Comparison of ENCODE assay signal across 11 mouse cellular contexts in the genomic region with DNA sequence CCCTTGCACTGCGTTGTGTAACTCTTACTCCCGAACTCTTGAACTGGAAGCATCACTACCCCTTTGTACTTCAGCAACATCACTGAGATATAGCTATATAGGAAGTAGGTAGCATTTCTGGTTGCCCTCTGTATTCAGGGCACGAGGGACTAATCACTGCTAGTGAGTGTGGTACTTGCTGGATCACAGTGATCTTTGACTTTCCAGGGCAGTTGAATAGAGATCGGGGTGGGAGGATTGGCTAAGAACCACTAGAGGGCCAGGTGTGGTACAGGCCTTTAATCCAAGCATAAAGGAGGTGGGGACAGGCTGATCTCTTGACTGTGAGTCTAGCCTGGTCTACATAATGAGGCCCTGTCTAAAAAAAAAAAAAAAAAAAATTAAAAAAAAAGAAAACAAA. TPM values are rescaled to one million over a fixed set of nuclear protein-coding genes. Genes with fewer than 3 reads are reported as not detected.
A peak's percentile ranks its signal among the peaks of the same experiment; 100 is the strongest.
DNase-seq lines count a peak whose midpoint lies in the region; ATAC-seq and TF ChIP-seq lines count a peak whose summit lies in the region.
"Had no signal": no experiment of that assay in that cellular context is flagged by ENCODE, and none has a peak within 500 bp of the region (broad histone marks: within the 10 kb centered on the region; RNA-seq: fewer than 3 reads in every experiment).

No protein-coding gene starts in this region.

- TF ChIP-seq CTCF in intestine, postnatal 0 days (IDR thresholded peaks at IDR 0.05; ENCODE audit: low read depth): no peak; the same call in 1 of the 2 replicates

- no peaks in the 10 kb centered on the region for H3K9me3 ChIP-seq in intestine, postnatal 0 days (ENCODE audit: control insufficient read depth)
- H3K9me3 ChIP-seq in intestine, embryonic 16.5 days (ENCODE audit: control insufficient read depth, low read length): no peaks in the 10 kb centered on the region
- no peaks in the 10 kb centered on the region for H3K9me3 ChIP-seq in midbrain, embryonic 10.5 days (replicated peaks)
- H3K9me3 ChIP-seq in midbrain, embryonic 16.5 days (replicated peaks; ENCODE audit: control insufficient read depth, low read length, poor library complexity, severe bottlenecking): no peaks in the 10 kb centered on the region
- H3K9me3 ChIP-seq: intestine, embryonic 15.5 days had no signal

- peaks cover 12% of the 10 kb centered on the region for H3K4me1 ChIP-seq in intestine, postnatal 0 days (replicated peaks; ENCODE audit: control insufficient read depth, insufficient read depth, low read length)
- H3K4me1 ChIP-seq in intestine, embryonic 16.5 days (ENCODE audit: control insufficient read depth, insufficient read depth, low read length): peaks cover 39% of the 10 kb centered on the region
- H3K4me1 ChIP-seq in midbrain, embryonic 10.5 days: peaks cover 78% of the 10 kb centered on the region
- H3K4me1 ChIP-seq in midbrain, embryonic 16.5 days (ENCODE audit: control insufficient read depth, insufficient read depth, low read length): peaks cover 48% of the 10 kb centered on the region

- no peak overlapping the region for H3K4me2 ChIP-seq in intestine, postnatal 0 days (replicated peaks; ENCODE audit: low read depth)
- H3K4me2 ChIP-seq in intestine, embryonic 16.5 days (ENCODE audit: low read depth, low read length): no peak overlapping the region
- no peak overlapping the region for H3K4me2 ChIP-seq in midbrain, embryonic 16.5 days (ENCODE audit: low read length)
- H3K4me2 ChIP-seq: intestine, embryonic 15.5 days had no signal

- 67% methylated on average over 4 of the region's 4 CpGs for WGBS in intestine, postnatal 0 days
- WGBS in intestine, embryonic 16.5 days: 86% methylated on average over 4 of the region's 4 CpGs
- WGBS in midbrain, embryonic 10.5 days: 84% methylated on average over 4 of the region's 4 CpGs
- WGBS in midbrain, embryonic 16.5 days: 85% methylated on average over 4 of the region's 4 CpGs

- peak; percentile 69 for DNase-seq in CD4-positive, CD25-positive, alpha-beta regulatory T cell, adult 2 months (ENCODE audit: low read depth, low spot score)
- no peak for DNase-seq in midbrain, embryonic 10.5 days (ENCODE audit: low spot score)
- DNase-seq in embryo, embryonic 10.5 days (ENCODE audit: low spot score): no peak
- no peak for DNase-seq in layer of hippocampus, postnatal 10 days (ENCODE audit: low spot score in 2 of 2)

- no peaks in the 10 kb centered on the region for H3K27me3 ChIP-seq in intestine, postnatal 0 days (replicated peaks; ENCODE audit: control insufficient read depth, insufficient read depth, low read length)
- H3K27me3 ChIP-seq in intestine, embryonic 16.5 days (replicated peaks; ENCODE audit: control insufficient read depth, insufficient read depth, low read length): no peaks in the 10 kb centered on the region
- peaks cover 4% of the 10 kb centered on the region; the same call in 1 of the 2 replicates for H3K27me3 ChIP-seq in midbrain, embryonic 10.5 days (ENCODE audit: low read depth, poor library complexity, severe bottlenecking)
- H3K27me3 ChIP-seq in midbrain, embryonic 16.5 days (ENCODE audit: control insufficient read depth, insufficient read depth, low read depth, low read length): no peaks in the 10 kb centered on the region
- H3K27me3 ChIP-seq: intestine, embryonic 15.5 days had no signal

- H3K9ac ChIP-seq in intestine, postnatal 0 days (ENCODE audit: low read depth, low read length): no peak overlapping the region
- H3K9ac ChIP-seq in intestine, embryonic 16.5 days (ENCODE audit: low read depth, low read length): no peak overlapping the region
- H3K9ac ChIP-seq in midbrain, embryonic 16.5 days (ENCODE audit: low read depth, low read length): no peak overlapping the region
- H3K9ac ChIP-seq: intestine, embryonic 15.5 days; liver, embryonic 14.5 days had no signal

- no peak overlapping the region for H3K4me3 ChIP-seq in intestine, postnatal 0 days (ENCODE audit: low read depth, low read length)
- H3K4me3 ChIP-seq in intestine, embryonic 16.5 days (ENCODE audit: low read length): no peak overlapping the region
- H3K4me3 ChIP-seq in midbrain, embryonic 10.5 days: peak overlapping the region; percentile 5; the same call in 1 of the 2 replicates
- H3K4me3 ChIP-seq in midbrain, embryonic 16.5 days (ENCODE audit: low read depth, low read length): no peak overlapping the region
- H3K4me3 ChIP-seq: intestine, embryonic 15.5 days had no signal

- peaks cover 19% of the 10 kb centered on the region; the same call in 1 of the 2 replicates for H3K36me3 ChIP-seq in intestine, postnatal 0 days (ENCODE audit: control insufficient read depth, insufficient read depth)
- H3K36me3 ChIP-seq in intestine, embryonic 16.5 days (ENCODE audit: control insufficient read depth, insufficient read depth, low read length): peaks cover 2% of the 10 kb centered on the region; the same call in 1 of the 2 replicates
- H3K36me3 ChIP-seq in midbrain, embryonic 10.5 days: peaks cover 33% of the 10 kb centered on the region
- H3K36me3 ChIP-seq in midbrain, embryonic 16.5 days (ENCODE audit: control insufficient read depth, insufficient read depth, low read length): peaks cover 8% of the 10 kb centered on the region; the same call in 1 of the 2 replicates

- ATAC-seq in CD4-positive, CD25-positive, alpha-beta regulatory T cell, adult 4 months: no peak
- no peak for ATAC-seq in intestine, postnatal 0 days
- ATAC-seq in intestine, embryonic 16.5 days: no peak
- no peak for ATAC-seq in midbrain, embryonic 16.5 days
- ATAC-seq: intestine, embryonic 15.5 days had no signal

- 0 out of 2 replicates have a peak overlapping the region, but pooled peaks have one; percentile 30 for H3K27ac ChIP-seq in intestine, postnatal 0 days (ENCODE audit: low read depth, low read length)
- no peak overlapping the region for H3K27ac ChIP-seq in intestine, embryonic 16.5 days (ENCODE audit: low read length)
- H3K27ac ChIP-seq in midbrain, embryonic 10.5 days (replicated peaks): no peak overlapping the region
- no peak overlapping the region for H3K27ac ChIP-seq in midbrain, embryonic 16.5 days (ENCODE audit: low read length)
- H3K27ac ChIP-seq: intestine, embryonic 15.5 days; liver, embryonic 14.5 days had no signal

RNA-seq across cellular contexts. Expression of a gene that starts 2.1 kb away (rescaled TPM):
- polyA plus RNA-seq in CD4-positive, CD25-positive, alpha-beta regulatory T cell, adult 4 months (2017; shearing (Covaris generic)): 1 to 10 TPM; 4.5 to 6.6 TPM
- 7.2 and 11.3 TPM in 2 replicates for polyA plus RNA-seq in intestine, postnatal 0 days (2015; fragmentation: Nextera tagmentation; extraction: Ambion mirVana)
- polyA plus RNA-seq in intestine, embryonic 16.5 days (2015; fragmentation: Nextera tagmentation; extraction: Ambion mirVana): 13.6 and 13.7 TPM in 2 replicates
- polyA plus RNA-seq in midbrain, embryonic 10.5 days (2016; fragmentation: Nextera tagmentation; extraction: Ambion mirVana): 6.8 and 7.6 TPM in 2 replicates
- 12.4 TPM in 2 replicates for polyA plus RNA-seq in midbrain, embryonic 16.5 days (2015; fragmentation: Nextera tagmentation; extraction: Ambion mirVana)
- 10 to 100 TPM; 54.4 to 67.2 TPM for total RNA-seq in layer of hippocampus, postnatal 10 days (2021)

RNA-seq across cellular contexts. Expression of a gene that starts 4.6 kb away (rescaled TPM):
- 10 to 100 TPM; 26.0 to 35.9 TPM for polyA plus RNA-seq in CD4-positive, CD25-positive, alpha-beta regulatory T cell, adult 4 months (2017; shearing (Covaris generic))
- polyA plus RNA-seq in intestine, postnatal 0 days (2015; fragmentation: Nextera tagmentation; extraction: Ambion mirVana): 45.3 and 50.3 TPM in 2 replicates
- 65.8 TPM in 2 replicates for polyA plus RNA-seq in intestine, embryonic 16.5 days (2015; fragmentation: Nextera tagmentation; extraction: Ambion mirVana)
- 63.1 and 90.1 TPM in 2 replicates for polyA plus RNA-seq in midbrain, embryonic 10.5 days (2016; fragmentation: Nextera tagmentation; extraction: Ambion mirVana)
- polyA plus RNA-seq in midbrain, embryonic 16.5 days (2015; fragmentation: Nextera tagmentation; extraction: Ambion mirVana): 335 and 438 TPM in 2 replicates
- total RNA-seq in layer of hippocampus, postnatal 10 days (2021): 1,000 to 10,000 TPM in 1 of 2 experiments, 100 to 1,000 TPM in 1; 909 to 1,029 TPM

RNA-seq across cellular contexts. Expression of a gene that starts 22.3 kb away (rescaled TPM):
- 1 to 10 TPM; 2.4 to 4.2 TPM for polyA plus RNA-seq in CD4-positive, CD25-positive, alpha-beta regulatory T cell, adult 4 months (2017; shearing (Covaris generic))
- 14.5 TPM in 2 replicates for polyA plus RNA-seq in intestine, postnatal 0 days (2015; fragmentation: Nextera tagmentation; extraction: Ambion mirVana)
- 38.6 and 44.8 TPM in 2 replicates for polyA plus RNA-seq in intestine, embryonic 16.5 days (2015; fragmentation: Nextera tagmentation; extraction: Ambion mirVana)
- polyA plus RNA-seq in midbrain, embryonic 10.5 days (2016; fragmentation: Nextera tagmentation; extraction: Ambion mirVana): 63.4 and 64.8 TPM in 2 replicates
- polyA plus RNA-seq in midbrain, embryonic 16.5 days (2015; fragmentation: Nextera tagmentation; extraction: Ambion mirVana): 41.2 and 44.0 TPM in 2 replicates
- 10 to 100 TPM; 10.4 to 14.0 TPM for total RNA-seq in layer of hippocampus, postnatal 10 days (2021)

RNA-seq across cellular contexts. Expression of a gene that starts 27.3 kb away (rescaled TPM):
- not detected for polyA plus RNA-seq in CD4-positive, CD25-positive, alpha-beta regulatory T cell, adult 4 months (2017; shearing (Covaris generic))
- polyA plus RNA-seq in intestine, postnatal 0 days (2015; fragmentation: Nextera tagmentation; extraction: Ambion mirVana): 0.21 and 0.37 TPM in 2 replicates
- polyA plus RNA-seq in intestine, embryonic 16.5 days (2015; fragmentation: Nextera tagmentation; extraction: Ambion mirVana): 0.29 and 0.33 TPM in 2 replicates
- polyA plus RNA-seq in midbrain, embryonic 10.5 days (2016; fragmentation: Nextera tagmentation; extraction: Ambion mirVana): 0.07 and 0.09 TPM in 2 replicates
- polyA plus RNA-seq in midbrain, embryonic 16.5 days (2015; fragmentation: Nextera tagmentation; extraction: Ambion mirVana): 0.75 and 1.1 TPM in 2 replicates
- under 1 TPM; 0.54 to 0.96 TPM for total RNA-seq in layer of hippocampus, postnatal 10 days (2021)

RNA-seq across cellular contexts. Expression of a gene that starts 29.5 kb away (rescaled TPM):
- not detected for polyA plus RNA-seq in CD4-positive, CD25-positive, alpha-beta regulatory T cell, adult 4 months (2017; shearing (Covaris generic))
- 0.12 and 0.37 TPM in 2 replicates for polyA plus RNA-seq in intestine, postnatal 0 days (2015; fragmentation: Nextera tagmentation; extraction: Ambion mirVana)
- polyA plus RNA-seq in intestine, embryonic 16.5 days (2015; fragmentation: Nextera tagmentation; extraction: Ambion mirVana): 0.11 and 0.29 TPM in 2 replicates
- 0.07 and 0.14 TPM in 2 replicates for polyA plus RNA-seq in midbrain, embryonic 10.5 days (2016; fragmentation: Nextera tagmentation; extraction: Ambion mirVana)
- 0.49 and 0.65 TPM in 2 replicates for polyA plus RNA-seq in midbrain, embryonic 16.5 days (2015; fragmentation: Nextera tagmentation; extraction: Ambion mirVana)
- total RNA-seq in layer of hippocampus, postnatal 10 days (2021): under 1 TPM; 0.59 to 0.89 TPM
- polyA plus RNA-seq: neural tube, embryonic 11.5 days had no signal
